Mouse (Mus musculus) Patski (cell line): ENCODE results near the gene Shmt2. TPM values are rescaled to one million over a fixed set of nuclear protein-coding genes. Genes with fewer than 3 reads are reported as not detected.

Experiments used
- ATAC-seq: fragments of 100-300 bp; one replicate; pipeline ENCODE4 v1.8.0; 2021
- CTCF ChIA-PET: fragments of 350-600 bp; sonication (Branson Sonifier 250); formaldehyde crosslinking; loops from one replicate; lab custom pipeline; 2022; ENCODE audit warnings: inconsistent platforms; lab: Charles Lee
- POLR2A ChIA-PET: fragments of 350-600 bp; sonication (Branson Sonifier 250); formaldehyde crosslinking; loops from one replicate; lab custom pipeline; 2022; ENCODE audit warnings: antibody characterized with exemption, inconsistent platforms; lab: Charles Lee
- DNase-seq: peaks from one replicate; pipeline ENCODE4 v3.0.0-alpha.2; 2011; ENCODE audit warnings: low read depth, low spot score
- H3K27me3 ChIP-seq: fragments of 371-371 bp; one replicate; pipeline ENCODE4 v1.5.1; 2021
- CTCF ChIP-seq: fragments of 100-300 bp; IDR thresholded peaks from one replicate; pipeline ENCODE4 v1.5.1; 2021
- in situ Hi-C: fragments of 300-500 bp; cut with MboI; formaldehyde crosslinking; loops from 3 replicates; pipeline ENCODE4 v1.11.1; 2018; ENCODE audit warnings: low pct_unique_long_range_greater_than_20kb, mixed read lengths
- polyA plus RNA-seq: library from polyadenylated mRNA; unstranded; gene quantifications from one replicate; pipeline ENCODE4 v1.2.3, GENCODE M21; 2021

Gene Shmt2
- polyA plus RNA-seq, 1 experiment from 2014 or later: 144 TPM

- H3K27me3 ChIP-seq: no peaks in the 10 kb centered on the region
- ChIA-PET POLR2A (interaction anchor here (1.7 to 1.8 kb wide), 2 partner anchors 8 to 22 kb away, joined by 8 to 10 read pairs; partner anchors contain the start of gene Shmt2), CTCF (interaction anchor here (1.6 to 3.6 kb wide), 5 partner anchors 9 to 41 kb away, joined by 3 to 101 read pairs (median 37); partner anchors contain the start of genes Nxph4, Shmt2 and Stac3)
- TF ChIP-seq CTCF: no peak
- in situ Hi-C loops: no loop called here
- ATAC-seq: no peak
- no peak for DNase-seq
Measured at GRCm38 (mm10) chr10:127514111-127514698, 8.0 kb downstream of the Shmt2 start.

- no peaks in the 10 kb centered on the region for H3K27me3 ChIP-seq
- ATAC-seq (no peak), DNase-seq (no peak)
- POLR2A ChIA-PET: interaction anchor here (1.1 to 1.8 kb wide), 4 partner anchors 8 to 24 kb away, joined by 3 to 10 read pairs (median 6); partner anchors contain the start of gene Shmt2
- in situ Hi-C loops: no loop called here
- TF ChIP-seq CTCF: no peak
- CTCF ChIA-PET: interaction anchor here (0.9 to 3.6 kb wide), 24 partner anchors 9 to 176 kb away, joined by 3 to 101 read pairs (median 6); partner anchors contain the start of genes Nxph4, Shmt2 and Stac3
Measured at GRCm38 (mm10) chr10:127513501-127514091, 8.6 kb downstream of the Shmt2 start.

- H3K27me3 ChIP-seq: no peaks in the 10 kb centered on the region
- ChIA-PET CTCF (interaction anchor here (0.6 to 3.6 kb wide), 27 partner anchors 10 to 175 kb away, joined by 3 to 101 read pairs (median 5); partner anchors contain the start of genes Nxph4, Shmt2, Stac3 and Stat6), POLR2A (interaction anchor here (0.6 to 1.8 kb wide), 6 partner anchors 9 to 156 kb away, joined by 3 to 10 read pairs (median 4); partner anchors contain the start of genes Nab2 and Shmt2)
- no peak for TF ChIP-seq CTCF
- in situ Hi-C loops: no loop called here
- peak; percentile 41 for DNase-seq
- peak; percentile 78 for ATAC-seq
Measured at GRCm38 (mm10) chr10:127512813-127513212, 9.4 kb downstream of the Shmt2 start.

GRCm38 (mm10) chr10:127512307-127512666 lies 10.0 kb downstream of the Shmt2 start:
- ATAC-seq (no peak), DNase-seq (no peak)
- H3K27me3 ChIP-seq: no peaks in the 10 kb centered on the region
- no peak for TF ChIP-seq CTCF
- in situ Hi-C loops: no loop called here
- ChIA-PET POLR2A (interaction anchor here (0.7 to 1.7 kb wide), 3 partner anchors 10 to 19 kb away, joined by 3 to 10 read pairs (median 4); partner anchors contain the start of gene Shmt2), CTCF (interaction anchor here (0.6 to 3.6 kb wide), 23 partner anchors 10 to 175 kb away, joined by 3 to 101 read pairs (median 6); partner anchors contain the start of genes Nxph4, Shmt2, Stac3 and Stat6)

- ATAC-seq (peak; percentile 4), DNase-seq (no peak)
- no peak for TF ChIP-seq CTCF
- in situ Hi-C loops: no loop called here
- ChIA-PET POLR2A (no interaction called here), CTCF (interaction anchor here (0.7 to 3.6 kb wide), 14 partner anchors 10 to 131 kb away, joined by 3 to 101 read pairs (median 14); partner anchors contain the start of genes Nxph4, Shmt2, Stac3 and Stat6)
- H3K27me3 ChIP-seq: no peaks in the 10 kb centered on the region
Measured at GRCm38 (mm10) chr10:127511634-127512306, 10.5 kb downstream of the Shmt2 start.

GRCm38 (mm10) chr10:127510895-127511617 lies 11.2 kb downstream of the Shmt2 start:
- DNase-seq: no peak
- CTCF ChIA-PET: interaction anchor here (1.0 to 1.5 kb wide), 2 partner anchors 27 to 32 kb away, joined by 4 to 6 read pairs; no protein-coding TSS in a partner anchor
- POLR2A ChIA-PET: interaction anchor here (0.5 kb wide), 1 partner anchor 818 kb away, joined by 3 read pairs; no protein-coding TSS in a partner anchor
- no peak for TF ChIP-seq CTCF
- no peaks in the 10 kb centered on the region for H3K27me3 ChIP-seq
- in situ Hi-C loops: no loop called here
- ATAC-seq: no peak

- no peak for TF ChIP-seq CTCF
- no peak for DNase-seq
- in situ Hi-C loops: loop anchor here (5.0 kb wide), 1 partner anchor 32 kb away; no protein-coding TSS in a partner anchor
- POLR2A ChIA-PET: interaction anchor here (0.5 kb wide), 1 partner anchor 819 kb away, joined by 3 read pairs; no protein-coding TSS in a partner anchor
- ATAC-seq: no peak
- CTCF ChIA-PET: interaction anchor here (1.0 to 5.5 kb wide), 5 partner anchors 10 to 45 kb away, joined by 4 to 34 read pairs (median 6); no protein-coding TSS in a partner anchor
- no peaks in the 10 kb centered on the region for H3K27me3 ChIP-seq
Measured at GRCm38 (mm10) chr10:127509837-127510701, 12.2 kb downstream of the Shmt2 start.

- ChIA-PET CTCF (interaction anchor here (1.0 to 5.5 kb wide), 4 partner anchors 9 to 45 kb away, joined by 4 to 34 read pairs (median 8); no protein-coding TSS in a partner anchor), POLR2A (no interaction called here)
- in situ Hi-C loops: loop anchor here (5.0 kb wide), 1 partner anchor 33 kb away; no protein-coding TSS in a partner anchor
- no peaks in the 10 kb centered on the region for H3K27me3 ChIP-seq
- no peak for DNase-seq
- TF ChIP-seq CTCF: no peak
- ATAC-seq: no peak
Measured at GRCm38 (mm10) chr10:127509051-127509836, 13.0 kb downstream of the Shmt2 start.
